ENCODE assay signal across 8 mouse cellular contexts in the genomic region with DNA sequence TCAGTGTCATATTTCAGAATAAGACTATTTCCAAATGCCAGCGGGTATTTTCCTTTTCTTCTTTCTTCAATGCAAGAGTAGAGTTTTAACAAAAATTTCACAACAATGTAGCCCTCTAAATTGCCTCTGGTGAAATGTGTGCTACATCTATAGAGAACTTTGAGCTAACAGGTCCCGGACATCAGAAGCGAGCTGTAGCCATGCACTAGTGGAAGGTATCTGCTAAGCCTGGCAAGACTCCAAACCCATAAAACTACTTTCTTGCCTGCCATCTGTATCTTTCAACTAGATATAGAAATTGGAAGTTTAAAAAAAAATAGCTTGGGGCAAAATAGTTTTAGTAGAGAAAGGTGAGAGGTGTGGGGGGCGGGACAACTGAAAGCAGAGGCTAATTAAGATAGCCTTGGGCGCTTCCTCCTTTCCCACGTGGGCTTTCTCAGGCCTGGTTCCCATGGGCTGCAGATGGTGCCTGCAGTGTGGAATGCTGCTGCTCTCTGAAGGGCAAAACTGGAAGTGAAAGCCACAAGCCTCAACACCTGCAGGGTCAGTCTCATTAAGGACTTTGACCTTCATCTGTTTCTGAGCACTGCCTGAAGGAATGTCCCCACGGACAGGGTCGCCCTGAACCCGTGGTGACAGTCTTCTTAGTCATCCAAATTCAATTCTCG.
DNase-seq lines count a peak whose midpoint lies in the region; ATAC-seq and TF ChIP-seq lines count a peak whose summit lies in the region.

No protein-coding gene starts in this region.

- H3K27me3 ChIP-seq in kidney, adult 2 months (replicated peaks; ENCODE audit: control insufficient read depth, insufficient read depth, low read length), result no peaks in the 10 kb centered on the region
- H3K27me3 ChIP-seq in hindbrain, embryonic 14.5 days (ENCODE audit: control insufficient read depth, insufficient read depth, low read length), result no peaks in the 10 kb centered on the region

- peak; percentile 6 for DNase-seq in adrenal gland, postnatal 14 days
- no peak for DNase-seq in adrenal gland, postnatal 4 days (ENCODE audit: low spot score in 2 of 2)
- DNase-seq in right cerebral cortex, postnatal 10 days (ENCODE audit: low spot score in 2 of 2), result peak; percentile 35 to 36
- DNase-seq in right cerebral cortex, postnatal 36 days (ENCODE audit: low spot score in 2 of 2), result no peak
- DNase-seq in kidney, adult 2 months, result peak; percentile 12
- peak; percentile 6 for DNase-seq in retina, postnatal 1 day
- no peak for DNase-seq in urinary bladder, adult 18-20 months (ENCODE audit: low spot score in 2 of 2)
- no peak for DNase-seq in hindbrain, embryonic 14.5 days (ENCODE audit: low spot score)

- H3K4me3 ChIP-seq in kidney, adult 2 months (ENCODE audit: insufficient read depth, low read depth, low read length), result no peak overlapping the region
- no peak overlapping the region for H3K4me3 ChIP-seq in hindbrain, embryonic 14.5 days (replicated peaks; ENCODE audit: low read length)

- TF ChIP-seq CTCF in kidney, adult 2 months (conservative IDR thresholded peaks at IDR 0.05; ENCODE audit: insufficient read depth, insufficient read length, low read depth, low read length), result no peak; the same call in 1 of the 2 replicates

- no peaks in the 10 kb centered on the region for H3K9me3 ChIP-seq in hindbrain, embryonic 14.5 days (ENCODE audit: control insufficient read depth, low read length)

- H3K4me2 ChIP-seq in hindbrain, embryonic 14.5 days (replicated peaks), result no peak overlapping the region

- 39% methylated on average over 10 of the region's 10 CpGs for WGBS in kidney, adult 2 months
- WGBS in hindbrain, embryonic 14.5 days, result 70% methylated on average over 10 of the region's 10 CpGs

- ATAC-seq in hindbrain, embryonic 14.5 days (ENCODE audit: low FRiP score), result no peak

- no peaks in the 10 kb centered on the region for H3K4me1 ChIP-seq in kidney, adult 2 months (ENCODE audit: control insufficient read depth, insufficient read depth, low read length)
- no peaks in the 10 kb centered on the region for H3K4me1 ChIP-seq in hindbrain, embryonic 14.5 days (replicated peaks; ENCODE audit: control insufficient read depth, insufficient read depth, low read length)

- TF ChIP-seq POLR2A in kidney, adult 2 months (IDR thresholded peaks at IDR 0.05; ENCODE audit: low read depth, low read length), result no peak

- H3K9ac ChIP-seq in hindbrain, embryonic 14.5 days, result no peak overlapping the region

- no peak overlapping the region for H3K27ac ChIP-seq in kidney, adult 2 months (ENCODE audit: insufficient read depth, low read depth, low read length)
- no peak overlapping the region for H3K27ac ChIP-seq in hindbrain, embryonic 14.5 days

- H3K36me3 ChIP-seq in kidney, adult 2 months (ENCODE audit: control insufficient read depth, insufficient read depth, low read length), result no peaks in the 10 kb centered on the region
- H3K36me3 ChIP-seq in hindbrain, embryonic 14.5 days (replicated peaks; ENCODE audit: control insufficient read depth, insufficient read depth), result no peaks in the 10 kb centered on the region

Comparison
In these comparisons a context has a peak if more than half of its experiments do, and no peak if none do; other contexts are left out.
1. DNase-seq: peak in adrenal gland, postnatal 14 days (single experiment), right cerebral cortex, postnatal 10 days (2 of 2), kidney, adult 2 months (single experiment) and retina, postnatal 1 day (single experiment); none in adrenal gland, postnatal 4 days (0 of 2), right cerebral cortex, postnatal 36 days (0 of 2), urinary bladder, adult 18-20 months (0 of 2) and hindbrain, embryonic 14.5 days (single experiment).